Mouse (Mus musculus): ENCODE measurements around the gene Vrk3. TPM values are rescaled to one million over a fixed set of nuclear protein-coding genes. Genes with fewer than 3 reads are reported as not detected.
"Not testable (repeated sequence)": the region's sequence is repeated elsewhere in the genome, so short reads cannot be mapped to it uniquely, and the experiment has no call there.

The Vrk3 gene
- polyA plus RNA-seq, 2 experiments, result 28.8 to 39.9 TPM

DNA sequence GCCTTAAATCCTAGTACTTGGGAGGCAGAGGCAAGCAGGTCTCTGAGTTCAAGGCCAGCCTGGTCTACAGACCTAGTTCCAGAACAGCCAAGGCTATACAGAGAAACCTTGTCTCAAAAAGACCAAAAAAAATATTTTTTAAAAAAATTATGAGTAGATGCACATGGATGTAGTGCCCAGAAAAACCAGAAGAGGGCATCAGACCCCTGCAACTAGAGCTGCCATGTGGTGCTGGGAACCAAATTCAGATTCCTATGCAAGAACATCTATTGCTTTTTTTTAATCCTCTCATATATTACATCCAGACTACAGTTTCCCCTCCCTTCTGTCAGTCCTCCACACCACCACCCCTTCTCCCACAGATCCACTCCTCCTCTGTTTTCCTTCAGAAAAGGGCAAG, 41.9 kb upstream of the Vrk3 start:
- Histone ChIP-seq H3K9ac (ENCODE audit: low read depth, low read length, severe bottlenecking) (no peak overlapping the region), H3K4me2 (replicated peaks; ENCODE audit: low read depth, low read length, severe bottlenecking) (no peak overlapping the region), H3K4me1 (ENCODE audit: control insufficient read depth, insufficient read depth, low read length) (no peaks in the 10 kb centered on the region), H3K4me3 (replicated peaks; ENCODE audit: low read length) (no peak overlapping the region), H3K36me3 (ENCODE audit: control insufficient read depth, insufficient read depth, low read length) (no peaks in the 10 kb centered on the region), H3K27ac (replicated peaks; ENCODE audit: low read depth, low read length) (no peak overlapping the region), H3K27me3 (ENCODE audit: control insufficient read depth, insufficient read depth, low read length) (no peaks in the 10 kb centered on the region), H3K9me3 (ENCODE audit: control insufficient read depth, low read length) (no peaks in the 10 kb centered on the region)
- DNase-seq (ENCODE audit: low spot score) (no peak), ATAC-seq (ENCODE audit: low FRiP score, low read depth) (no peak)
- TF ChIP-seq POLR2A (IDR thresholded peaks at IDR 0.05; ENCODE audit: borderline replicate concordance, extremely low read depth, insufficient read depth, insufficient read length), result no peak

GRCm38 (mm10) chr7:44707169-44707675, 41.0 kb upstream of the Vrk3 start:
- DNase-seq (ENCODE audit: low spot score) (no peak), ATAC-seq (ENCODE audit: low FRiP score, low read depth) (no peak)
- H3K9ac ChIP-seq (ENCODE audit: low read depth, low read length, severe bottlenecking), result no peak overlapping the region
- no peak overlapping the region for H3K27ac ChIP-seq (replicated peaks; ENCODE audit: low read depth, low read length)
- no peaks in the 10 kb centered on the region for H3K36me3 ChIP-seq (ENCODE audit: control insufficient read depth, insufficient read depth, low read length)
- H3K4me2 ChIP-seq (replicated peaks; ENCODE audit: low read depth, low read length, severe bottlenecking), result no peak overlapping the region
- 90% methylated on average over 5 of the region's 5 CpGs for WGBS
- H3K9me3 ChIP-seq (ENCODE audit: control insufficient read depth, low read length), result no peaks in the 10 kb centered on the region
- no peak overlapping the region for H3K4me3 ChIP-seq (replicated peaks; ENCODE audit: low read length)
- H3K27me3 ChIP-seq (ENCODE audit: control insufficient read depth, insufficient read depth, low read length), result no peaks in the 10 kb centered on the region
- no peaks in the 10 kb centered on the region for H3K4me1 ChIP-seq (ENCODE audit: control insufficient read depth, insufficient read depth, low read length)
- no peak for TF ChIP-seq POLR2A (IDR thresholded peaks at IDR 0.05; ENCODE audit: borderline replicate concordance, extremely low read depth, insufficient read depth, insufficient read length)

DNA sequence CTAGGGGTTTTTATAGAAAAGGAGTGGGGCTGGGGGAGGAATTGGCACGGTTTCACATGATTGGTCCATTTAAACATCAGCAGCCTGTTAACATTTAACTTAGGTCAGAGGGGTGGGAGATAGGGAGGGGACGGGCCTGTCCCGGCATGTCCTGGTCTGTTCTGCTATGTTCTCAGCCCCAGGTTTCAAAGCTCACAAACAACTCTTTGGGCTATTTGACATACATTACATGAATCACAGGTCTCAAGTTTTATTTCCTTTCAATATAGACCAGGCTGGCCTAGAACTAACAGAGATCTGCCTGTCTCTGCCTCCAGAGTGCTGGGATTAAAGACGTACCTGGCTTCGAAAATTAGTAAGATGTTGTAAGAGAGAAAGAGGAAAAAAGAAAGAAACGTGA, 40.1 kb upstream of the Vrk3 start:
- 90% methylated on average over 5 of the region's 6 CpGs for WGBS
- DNase-seq (ENCODE audit: low spot score); H3K4me3 ChIP-seq (replicated peaks; ENCODE audit: low read length); H3K9ac ChIP-seq (ENCODE audit: low read depth, low read length, severe bottlenecking); H3K27ac ChIP-seq (replicated peaks; ENCODE audit: low read depth, low read length); H3K4me1 ChIP-seq (ENCODE audit: control insufficient read depth, insufficient read depth, low read length); H3K27me3 ChIP-seq (ENCODE audit: control insufficient read depth, insufficient read depth, low read length); ATAC-seq (ENCODE audit: low FRiP score, low read depth); H3K36me3 ChIP-seq (ENCODE audit: control insufficient read depth, insufficient read depth, low read length); H3K4me2 ChIP-seq (replicated peaks; ENCODE audit: low read depth, low read length, severe bottlenecking); H3K9me3 ChIP-seq (ENCODE audit: control insufficient read depth, low read length): not testable (repeated sequence)

DNA sequence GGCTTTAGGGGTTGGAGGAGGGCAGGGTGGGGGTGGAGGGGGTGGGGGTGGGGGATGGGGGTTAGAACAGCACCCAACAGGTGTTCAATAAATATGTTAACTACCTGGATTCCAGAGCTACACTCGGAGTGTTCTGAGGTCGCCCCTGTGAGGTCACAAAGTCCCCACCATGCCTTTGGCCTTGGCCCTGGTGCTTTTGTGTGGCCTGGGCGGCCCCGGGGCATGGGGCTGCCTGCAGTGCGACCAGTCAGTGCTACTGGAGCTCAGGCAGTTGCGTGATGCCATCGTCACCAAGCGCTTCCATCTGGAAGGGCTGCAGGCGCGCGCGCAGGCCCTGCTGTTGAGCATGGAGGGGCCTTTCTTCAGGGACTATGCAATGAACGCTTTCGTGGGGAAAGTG, 39.6 kb upstream of the Vrk3 start, which contains the start of gene Izumo2:
Gene Izumo2 (plus strand): TSS at position 169 of the 400 bp plus-strand sequence.
- TF ChIP-seq POLR2A (IDR thresholded peaks at IDR 0.05; ENCODE audit: borderline replicate concordance, extremely low read depth, insufficient read depth, insufficient read length), result no peak
- 67% methylated on average over 12 of the region's 14 CpGs for WGBS
- H3K4me2 ChIP-seq (replicated peaks; ENCODE audit: low read depth, low read length, severe bottlenecking), result no peak within 1 kb of the TSS

GRCm38 (mm10) chr7:44709881-44710280, 38.3 kb upstream of the Vrk3 start:
- no peak for TF ChIP-seq POLR2A (IDR thresholded peaks at IDR 0.05; ENCODE audit: borderline replicate concordance, extremely low read depth, insufficient read depth, insufficient read length)
- Histone ChIP-seq H3K9ac (ENCODE audit: low read depth, low read length, severe bottlenecking) (no peak overlapping the region), H3K4me1 (ENCODE audit: control insufficient read depth, insufficient read depth, low read length) (no peaks in the 10 kb centered on the region), H3K9me3 (ENCODE audit: control insufficient read depth, low read length) (no peaks in the 10 kb centered on the region), H3K27ac (replicated peaks; ENCODE audit: low read depth, low read length) (no peak overlapping the region), H3K27me3 (ENCODE audit: control insufficient read depth, insufficient read depth, low read length) (no peaks in the 10 kb centered on the region), H3K4me2 (replicated peaks; ENCODE audit: low read depth, low read length, severe bottlenecking) (no peak overlapping the region), H3K36me3 (ENCODE audit: control insufficient read depth, insufficient read depth, low read length) (no peaks in the 10 kb centered on the region), H3K4me3 (replicated peaks; ENCODE audit: low read length) (no peak overlapping the region)
- WGBS, result 82% methylated on average over 5 of the region's 5 CpGs
- no peak for DNase-seq (ENCODE audit: low spot score)
- ATAC-seq (ENCODE audit: low FRiP score, low read depth), result no peak

More for the DNA sequence above, 39.6 kb upstream of the Vrk3 start, which contains the start of gene Izumo2:
- no peaks in the 10 kb centered on the region for H3K36me3 ChIP-seq (ENCODE audit: control insufficient read depth, insufficient read depth, low read length)
- H3K27ac ChIP-seq (replicated peaks; ENCODE audit: low read depth, low read length), result no peak within 1 kb of the TSS
- H3K9ac ChIP-seq (ENCODE audit: low read depth, low read length, severe bottlenecking), result no peak within 1 kb of the TSS
- H3K4me1 ChIP-seq (ENCODE audit: control insufficient read depth, insufficient read depth, low read length), result no peaks in the 10 kb centered on the region
- no peaks in the 10 kb centered on the region for H3K9me3 ChIP-seq (ENCODE audit: control insufficient read depth, low read length)
- DNase-seq (ENCODE audit: low spot score) (no peak), ATAC-seq (ENCODE audit: low FRiP score, low read depth) (no peak)
- no peak within 1 kb of the TSS for H3K4me3 ChIP-seq (replicated peaks; ENCODE audit: low read length)
- H3K27me3 ChIP-seq (ENCODE audit: control insufficient read depth, insufficient read depth, low read length), result no peaks in the 10 kb centered on the region

DNA sequence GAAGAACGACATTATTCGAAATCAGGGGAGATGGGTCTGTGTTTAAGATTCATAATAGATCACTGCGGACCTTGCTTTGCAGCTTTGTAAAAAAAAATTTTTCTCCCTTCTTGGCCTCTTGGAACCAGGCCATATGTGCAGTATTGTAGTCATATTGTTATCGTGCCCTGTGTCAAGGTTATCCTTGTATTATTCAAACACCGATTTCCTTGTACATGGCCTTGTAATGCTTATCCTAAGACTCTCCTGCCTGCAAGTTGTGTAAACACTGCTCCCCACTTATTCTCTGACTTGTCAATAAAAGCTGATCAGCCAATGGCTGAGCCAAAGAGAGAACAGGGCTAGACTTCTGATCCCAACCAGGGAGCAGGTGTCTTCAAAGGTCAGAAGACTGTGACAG, 26.2 kb upstream of the Vrk3 start:
- Histone ChIP-seq H3K9ac (ENCODE audit: low read depth, low read length, severe bottlenecking) (no peak overlapping the region), H3K4me2 (replicated peaks; ENCODE audit: low read depth, low read length, severe bottlenecking) (no peak overlapping the region), H3K36me3 (ENCODE audit: control insufficient read depth, insufficient read depth, low read length) (no peaks in the 10 kb centered on the region), H3K4me1 (ENCODE audit: control insufficient read depth, insufficient read depth, low read length) (no peaks in the 10 kb centered on the region), H3K27me3 (ENCODE audit: control insufficient read depth, insufficient read depth, low read length) (no peaks in the 10 kb centered on the region), H3K9me3 (ENCODE audit: control insufficient read depth, low read length) (no peaks in the 10 kb centered on the region), H3K27ac (replicated peaks; ENCODE audit: low read depth, low read length) (no peak overlapping the region), H3K4me3 (replicated peaks; ENCODE audit: low read length) (no peak overlapping the region)
- WGBS, result 81% methylated on average over 5 of the region's 5 CpGs
- no peak for TF ChIP-seq POLR2A (IDR thresholded peaks at IDR 0.05; ENCODE audit: borderline replicate concordance, extremely low read depth, insufficient read depth, insufficient read length)
- DNase-seq (ENCODE audit: low spot score), result no peak
- no peak for ATAC-seq (ENCODE audit: low FRiP score, low read depth)

All from limb, embryonic 14.5 days (tissue).